ENCODE assay signal across 8 mouse cellular contexts in the genomic region with DNA sequence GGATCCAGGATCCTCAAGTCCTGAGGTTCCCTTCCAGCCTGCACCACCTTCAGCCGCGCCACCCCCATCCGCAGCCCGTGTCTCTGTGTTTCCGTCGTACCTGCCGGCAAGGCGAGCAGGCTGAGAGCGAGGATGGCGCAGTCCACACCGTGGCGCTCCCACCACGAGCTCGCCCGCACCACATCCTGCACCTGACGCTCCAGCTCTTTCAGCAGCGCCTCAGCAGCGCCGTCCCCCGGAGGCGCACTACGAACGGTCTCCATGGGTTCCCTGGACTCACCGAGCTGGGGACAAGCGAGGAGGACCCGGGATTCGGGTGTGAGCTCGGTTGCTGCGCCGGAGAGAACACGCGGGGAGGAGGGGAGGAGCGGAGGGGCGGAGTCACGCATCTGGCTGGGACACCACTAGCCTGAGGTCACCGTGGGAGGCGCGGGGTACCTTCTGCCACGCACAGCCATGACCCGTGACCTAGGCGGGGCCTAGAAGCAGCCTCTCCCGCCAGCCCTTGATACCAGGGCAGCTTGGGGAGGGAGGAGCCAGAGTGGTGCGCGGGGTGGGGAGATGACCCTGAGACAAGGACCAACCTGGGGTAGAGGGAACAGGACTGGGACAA. TPM values are rescaled to one million over a fixed set of nuclear protein-coding genes. Genes with fewer than 3 reads are reported as not detected.
DNase-seq lines count a peak whose midpoint lies in the region; ATAC-seq lines count a peak whose summit lies in the region.

Gene Fads6 (minus strand): TSS at position 450 of the 613 bp plus-strand sequence.

- H3K36me3 ChIP-seq in hindbrain, embryonic 15.5 days: no peaks in the 10 kb centered on the region

- H3K4me3 ChIP-seq in hindbrain, embryonic 15.5 days: peak within 1 kb of the TSS; percentile 63

- H3K27me3 ChIP-seq in hindbrain, embryonic 15.5 days: no peaks in the 10 kb centered on the region

- H3K9me3 ChIP-seq in hindbrain, embryonic 15.5 days: no peaks in the 10 kb centered on the region

- whole genome bisulfite sequencing in hindbrain, embryonic 15.5 days: under 1% methylated on average over 44 of the region's 44 CpGs

- H3K4me2 ChIP-seq in hindbrain, embryonic 15.5 days: peak within 1 kb of the TSS; percentile 94

- peak; percentile 80 for DNase-seq in ZHBTc4 (ENCODE audit: low read depth, low spot score)
- peak; percentile 94 for DNase-seq in cerebellum, adult 9-11 months
- peak; percentile 56 to 59 for DNase-seq in frontal cortex, postnatal 10 days (ENCODE audit: low spot score in 2 of 2)
- peak; percentile 77 for DNase-seq in left cerebral cortex, adult 11 months (ENCODE audit: low spot score)
- DNase-seq in lung, postnatal 14 days: peak; percentile 37
- DNase-seq in retina, postnatal 7 days (ENCODE audit: low read depth, low spot score): peak; percentile 43

- peak within 1 kb of the TSS; percentile 62 for H3K9ac ChIP-seq in hindbrain, embryonic 15.5 days

- peak; percentile 88 for ATAC-seq in hindbrain, embryonic 15.5 days (ENCODE audit: low FRiP score, low read depth)
- ATAC-seq in erythroid progenitor cell, adult 5-6 weeks (replicated peaks; ENCODE audit: low FRiP score, poor library complexity, severe bottlenecking): no peak

- H3K4me1 ChIP-seq in hindbrain, embryonic 15.5 days (replicated peaks): peaks cover 16% of the 10 kb centered on the region

- H3K27ac ChIP-seq in hindbrain, embryonic 15.5 days (replicated peaks): peak within 1 kb of the TSS; percentile 72

RNA-seq across cellular contexts. Expression of gene Fads6, which starts in this region (rescaled TPM):
- polyA plus RNA-seq in hindbrain, embryonic 15.5 days (2015; fragmentation: Nextera tagmentation; extraction: Ambion mirVana): 1.3 and 1.5 TPM in 2 replicates
- total RNA-seq in erythroid progenitor cell, adult 5-6 weeks (2015; ENCODE audit: low replicate concordance): not detected in 2 replicates
- total RNA-seq in erythroid progenitor cell, adult 5-6 weeks (2017; ENCODE audit: low replicate concordance): 0.45 and 0.64 TPM in 2 replicates

Comparison
In these comparisons a context has a peak if more than half of its experiments do, and no peak if none do; other contexts are left out.
1. DNase-seq: peak in every context shown above with its lines; median percentile 94 in cerebellum, adult 9-11 months; 80 in ZHBTc4; 77 in left cerebral cortex, adult 11 months; 58 in frontal cortex, postnatal 10 days; 43 in retina, postnatal 7 days; 37 in lung, postnatal 14 days.